Mouse (Mus musculus): ENCODE measurements at regions not wholly inside any gene's neighbourhood (a gene's known extent, or its start where the extent isn't known, plus 50 kb on each side); places are given as distances from the start of the nearest gene placed in this dataset.

GRCm38 (mm10) chr1:128740616-128741015 lies 148.5 kb upstream of the Cxcr4 start:
- in situ Hi-C loops (cut with MboI; ENCODE audit: low pct_unique_long_range_greater_than_20kb): no loop called here
- ChIA-PET POLR2A (interaction anchor here (0.5 kb wide), 1 partner anchor 1280 kb away, joined by 7 read pairs; no protein-coding TSS in a partner anchor), CTCF (interaction anchor here (2.1 kb wide), 1 partner anchor 16 kb away, joined by 4 read pairs; no protein-coding TSS in a partner anchor)
- TF ChIP-seq CTCF (IDR thresholded peaks at IDR 0.05): no peak
- H3K27me3 ChIP-seq: no peaks in the 10 kb centered on the region
- peak; percentile 19 for DNase-seq (ENCODE audit: low read depth, low spot score)
- ATAC-seq: no peak

- no peak for ATAC-seq
- POLR2A ChIA-PET: no interaction called here
- no peaks in the 10 kb centered on the region for H3K27me3 ChIP-seq
- CTCF ChIA-PET: no interaction called here
- DNase-seq (ENCODE audit: low read depth, low spot score): no peak
- TF ChIP-seq CTCF (IDR thresholded peaks at IDR 0.05): no peak
- in situ Hi-C loops (cut with MboI; ENCODE audit: low pct_unique_long_range_greater_than_20kb): no loop called here
These were observed 146.1 kb upstream of the Cxcr4 start for GRCm38 (mm10) chr1:128738152-128738551.

- POLR2A ChIA-PET: no interaction called here
- in situ Hi-C loops (cut with MboI; ENCODE audit: low pct_unique_long_range_greater_than_20kb): no loop called here
- DNase-seq (ENCODE audit: low read depth, low spot score): no peak
These were observed 142.8 kb upstream of the Cxcr4 start for GRCm38 (mm10) chr1:128734857-128735256.

GRCm38 (mm10) chr1:128731445-128731844 lies 139.4 kb upstream of the Cxcr4 start:
- in situ Hi-C loops (cut with MboI; ENCODE audit: low pct_unique_long_range_greater_than_20kb): no loop called here

More at GRCm38 (mm10) chr1:128734857-128735256, 142.8 kb upstream of the Cxcr4 start:
- no peak for TF ChIP-seq CTCF (IDR thresholded peaks at IDR 0.05)
- CTCF ChIA-PET: interaction anchor here (0.9 to 3.3 kb wide), 2 partner anchors 9 to 11 kb away, joined by 3 to 11 read pairs; no protein-coding TSS in a partner anchor
- H3K27me3 ChIP-seq: no peaks in the 10 kb centered on the region
- no peak for ATAC-seq

GRCm38 (mm10) chr1:128724433-128725091 lies 132.5 kb upstream of the Cxcr4 start:
- ATAC-seq: no peak
- CTCF ChIA-PET: interaction anchor here (1.0 to 2.2 kb wide), 4 partner anchors 9 to 17 kb away, joined by 3 to 11 read pairs (median 4); no protein-coding TSS in a partner anchor
- DNase-seq (ENCODE audit: low read depth, low spot score): no peak
- POLR2A ChIA-PET: interaction anchor here (0.6 kb wide), 1 partner anchor 370 kb away, joined by 4 read pairs; no protein-coding TSS in a partner anchor
- in situ Hi-C loops (cut with MboI; ENCODE audit: low pct_unique_long_range_greater_than_20kb): no loop called here
- no peaks in the 10 kb centered on the region for H3K27me3 ChIP-seq
- TF ChIP-seq CTCF (IDR thresholded peaks at IDR 0.05): no peak

More at GRCm38 (mm10) chr1:128731445-128731844, 139.4 kb upstream of the Cxcr4 start:
- ATAC-seq: no peak
- CTCF ChIA-PET: interaction anchor here (2.0 kb wide), 1 partner anchor 14 kb away, joined by 5 read pairs; no protein-coding TSS in a partner anchor
- no peak for DNase-seq (ENCODE audit: low read depth, low spot score)
- TF ChIP-seq CTCF (IDR thresholded peaks at IDR 0.05): no peak
- POLR2A ChIA-PET: interaction anchor here (0.6 kb wide), 1 partner anchor 58 kb away, joined by 3 read pairs; no protein-coding TSS in a partner anchor
- no peaks in the 10 kb centered on the region for H3K27me3 ChIP-seq

- in situ Hi-C loops (cut with MboI; ENCODE audit: low pct_unique_long_range_greater_than_20kb): no loop called here
- DNase-seq (ENCODE audit: low read depth, low spot score) (no peak), ATAC-seq (no peak)
- no peak for TF ChIP-seq CTCF (IDR thresholded peaks at IDR 0.05)
- no peaks in the 10 kb centered on the region for H3K27me3 ChIP-seq
- POLR2A ChIA-PET: no interaction called here
- CTCF ChIA-PET: interaction anchor here (1.3 to 2.2 kb wide), 2 partner anchors 10 to 12 kb away, joined by 3 to 11 read pairs; no protein-coding TSS in a partner anchor
These were observed 131.8 kb upstream of the Cxcr4 start for GRCm38 (mm10) chr1:128723843-128724242.

GRCm38 (mm10) chr1:128722061-128722471 lies 130.0 kb upstream of the Cxcr4 start:
- no peak for TF ChIP-seq CTCF (IDR thresholded peaks at IDR 0.05)
- no peak for ATAC-seq
- no peak for DNase-seq (ENCODE audit: low read depth, low spot score)
- in situ Hi-C loops (cut with MboI; ENCODE audit: low pct_unique_long_range_greater_than_20kb): no loop called here
- CTCF ChIA-PET: interaction anchor here (0.7 kb wide), 1 partner anchor 322 kb away, joined by 3 read pairs; no protein-coding TSS in a partner anchor
- POLR2A ChIA-PET: no interaction called here
- H3K27me3 ChIP-seq: no peaks in the 10 kb centered on the region

- CTCF ChIA-PET: interaction anchor here (0.7 kb wide), 1 partner anchor 18 kb away, joined by 3 read pairs; no protein-coding TSS in a partner anchor
- DNase-seq (ENCODE audit: low read depth, low spot score) (no peak), ATAC-seq (no peak)
- in situ Hi-C loops (cut with MboI; ENCODE audit: low pct_unique_long_range_greater_than_20kb): no loop called here
- no peaks in the 10 kb centered on the region for H3K27me3 ChIP-seq
- POLR2A ChIA-PET: no interaction called here
- no peak for TF ChIP-seq CTCF (IDR thresholded peaks at IDR 0.05)
These were observed 122.8 kb upstream of the Cxcr4 start for GRCm38 (mm10) chr1:128714843-128715242.

GRCm38 (mm10) chr1:128712876-128713275 lies 120.8 kb upstream of the Cxcr4 start:
- ATAC-seq (no peak), DNase-seq (ENCODE audit: low read depth, low spot score) (no peak)
- CTCF ChIA-PET: interaction anchor here (1.4 kb wide), 1 partner anchor 12 kb away, joined by 3 read pairs; no protein-coding TSS in a partner anchor
- no peaks in the 10 kb centered on the region for H3K27me3 ChIP-seq
- in situ Hi-C loops (cut with MboI; ENCODE audit: low pct_unique_long_range_greater_than_20kb): no loop called here
- no peak for TF ChIP-seq CTCF (IDR thresholded peaks at IDR 0.05)
- POLR2A ChIA-PET: no interaction called here

- no peaks in the 10 kb centered on the region for H3K27me3 ChIP-seq
- in situ Hi-C loops (cut with MboI; ENCODE audit: low pct_unique_long_range_greater_than_20kb): no loop called here
- DNase-seq (ENCODE audit: low read depth, low spot score) (no peak), ATAC-seq (no peak)
- POLR2A ChIA-PET: no interaction called here
- CTCF ChIA-PET: interaction anchor here (0.9 to 1.4 kb wide), 2 partner anchors 13 to 14 kb away, joined by 3 read pairs; no protein-coding TSS in a partner anchor
- TF ChIP-seq CTCF (IDR thresholded peaks at IDR 0.05): no peak
These were observed 119.0 kb upstream of the Cxcr4 start for GRCm38 (mm10) chr1:128711121-128711520.

GRCm38 (mm10) chr1:128707747-128708146 lies 115.7 kb upstream of the Cxcr4 start:
- in situ Hi-C loops (cut with MboI; ENCODE audit: low pct_unique_long_range_greater_than_20kb): no loop called here
- peak; percentile 67 for ATAC-seq
- ChIA-PET CTCF (no interaction called here), POLR2A (no interaction called here)
- peak; percentile 79 for DNase-seq (ENCODE audit: low read depth, low spot score)
- no peak for TF ChIP-seq CTCF (IDR thresholded peaks at IDR 0.05)
- H3K27me3 ChIP-seq: no peaks in the 10 kb centered on the region

All from Patski (cell line).